Comparison of ENCODE assay signal across 12 mouse cellular contexts in the genomic region with DNA sequence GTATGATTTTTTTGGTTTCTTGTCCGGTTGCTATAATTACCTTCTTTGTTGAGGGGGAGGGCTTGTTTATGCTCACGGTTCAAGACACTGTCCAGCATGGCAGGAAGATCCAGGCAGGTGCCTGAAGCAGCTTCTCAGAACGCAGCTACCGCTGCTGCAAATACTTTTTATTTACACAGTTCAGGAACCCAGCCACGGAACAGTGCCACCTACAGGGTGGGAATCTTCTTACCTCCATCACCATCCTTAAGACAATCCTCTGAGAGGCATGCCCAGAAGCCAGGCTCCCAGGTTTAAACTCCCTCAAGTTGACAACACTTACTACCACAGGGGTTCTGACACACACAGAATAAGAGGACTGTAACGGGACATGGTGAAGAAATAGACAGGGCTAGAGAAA.
DNase-seq lines count a peak whose midpoint lies in the region; ATAC-seq and TF ChIP-seq lines count a peak whose summit lies in the region.
"Had no signal": no experiment of that assay in that cellular context is flagged by ENCODE, and none has a peak within 500 bp of the region (broad histone marks: within the 10 kb centered on the region; RNA-seq: fewer than 3 reads in every experiment).

No protein-coding gene starts in this region.

- TF ChIP-seq EP300 in stomach, postnatal 0 days (optimal IDR thresholded peaks at IDR 0.05) = no peak

- no peak for TF ChIP-seq POLR2A in kidney, adult 2 months (IDR thresholded peaks at IDR 0.05; ENCODE audit: low read depth, low read length)

- no peaks in the 10 kb centered on the region for H3K36me3 ChIP-seq in kidney, adult 2 months (ENCODE audit: control insufficient read depth, insufficient read depth, low read length)
- H3K36me3 ChIP-seq in stomach, postnatal 0 days (ENCODE audit: control insufficient read depth, insufficient read depth, low read length) = no peaks in the 10 kb centered on the region
- H3K36me3 ChIP-seq: liver, embryonic 13.5 days; midbrain, embryonic 12.5 days had no signal

- 24% methylated on average over 6 of the region's 6 CpGs for WGBS in kidney, adult 2 months
- WGBS in stomach, postnatal 0 days = 24% methylated on average over 6 of the region's 6 CpGs

- no peak overlapping the region for H3K27ac ChIP-seq in kidney, adult 2 months (ENCODE audit: insufficient read depth, low read depth, low read length)
- no peak overlapping the region for H3K27ac ChIP-seq in stomach, postnatal 0 days (replicated peaks)
- H3K27ac ChIP-seq: liver, embryonic 13.5 days had no signal

- H3K9me3 ChIP-seq in stomach, postnatal 0 days (ENCODE audit: control insufficient read depth, low read length) = no peaks in the 10 kb centered on the region
- H3K9me3 ChIP-seq: liver, embryonic 13.5 days; midbrain, embryonic 12.5 days had no signal

- no peaks in the 10 kb centered on the region for H3K4me1 ChIP-seq in kidney, adult 2 months (ENCODE audit: control insufficient read depth, insufficient read depth, low read length)
- no peaks in the 10 kb centered on the region for H3K4me1 ChIP-seq in stomach, postnatal 0 days (replicated peaks; ENCODE audit: control insufficient read depth, insufficient read depth)
- H3K4me1 ChIP-seq: liver, embryonic 13.5 days had no signal

- no peak overlapping the region for H3K4me2 ChIP-seq in stomach, postnatal 0 days (replicated peaks; ENCODE audit: low read depth)
- H3K4me2 ChIP-seq: liver, embryonic 13.5 days; midbrain, embryonic 12.5 days had no signal

- H3K4me3 ChIP-seq in kidney, adult 2 months (ENCODE audit: insufficient read depth, low read depth, low read length) = no peak overlapping the region
- no peak overlapping the region for H3K4me3 ChIP-seq in stomach, postnatal 0 days (ENCODE audit: low read depth, low read length)
- H3K4me3 ChIP-seq: erythroblast, embryonic 14.5 days; liver, embryonic 13.5 days; midbrain, embryonic 12.5 days had no signal

- no peak for ATAC-seq in stomach, postnatal 0 days (ENCODE audit: low FRiP score, low TSS enrichment)

- DNase-seq in kidney, adult 2 months = peak; percentile 4
- no peak for DNase-seq in kidney, postnatal 14 days
- DNase-seq in right cerebral cortex, adult 18-20 months = peak; percentile 63
- no peak for DNase-seq in right cerebral cortex, postnatal 4 days
- peak; percentile 35 for DNase-seq in adrenal gland, postnatal 25 days
- peak; percentile 37 for DNase-seq in stomach, postnatal 0 days (ENCODE audit: low spot score)
- no peak for DNase-seq in urinary bladder, postnatal 10 days (ENCODE audit: low spot score)
- DNase-seq: cerebellum, adult 11-12 months; gastrocnemius, postnatal 25 days; liver, embryonic 13.5 days had no signal

- peak; percentile 36 for TF ChIP-seq CTCF in kidney, adult 2 months (conservative IDR thresholded peaks at IDR 0.05; ENCODE audit: insufficient read depth, insufficient read length, low read depth, low read length)
- TF ChIP-seq CTCF in stomach, postnatal 0 days (IDR thresholded peaks at IDR 0.05; ENCODE audit: low read depth) = peak; percentile 60

- no peak overlapping the region for H3K9ac ChIP-seq in stomach, postnatal 0 days (ENCODE audit: low read length)
- H3K9ac ChIP-seq: liver, embryonic 13.5 days; midbrain, embryonic 12.5 days had no signal

- H3K27me3 ChIP-seq in kidney, adult 2 months (replicated peaks; ENCODE audit: control insufficient read depth, insufficient read depth, low read length) = no peaks in the 10 kb centered on the region
- no peaks in the 10 kb centered on the region for H3K27me3 ChIP-seq in stomach, postnatal 0 days (ENCODE audit: control insufficient read depth, insufficient read depth, low read length)
- H3K27me3 ChIP-seq: liver, embryonic 13.5 days; midbrain, embryonic 12.5 days had no signal

Comparison
In these comparisons a context has a peak if more than half of its experiments do, and no peak if none do; other contexts are left out.
1. DNase-seq: peak in kidney, adult 2 months (single experiment), right cerebral cortex, adult 18-20 months (single experiment), adrenal gland, postnatal 25 days (single experiment) and stomach, postnatal 0 days (single experiment); none in kidney, postnatal 14 days (single experiment), right cerebral cortex, postnatal 4 days (single experiment) and urinary bladder, postnatal 10 days (single experiment).